In genomic region chr6:83779026-83779425, GRCm38 (mm10) we compare ENCODE assay signal across 9 mouse cellular contexts. TPM values are rescaled to one million over a fixed set of nuclear protein-coding genes. Genes with fewer than 3 reads are reported as not detected.
DNase-seq lines count a peak whose midpoint lies in the region; ATAC-seq lines count a peak whose summit lies in the region.
"Had no signal": no experiment of that assay in that cellular context is flagged by ENCODE, and none has a peak within 500 bp of the region (broad histone marks: within the 10 kb centered on the region; RNA-seq: fewer than 3 reads in every experiment).

No protein-coding gene starts in this region.

- 0 out of 2 replicates have a peak, but pooled peaks cover 5% of the 10 kb centered on the region for H3K4me1 ChIP-seq in kidney, embryonic 14.5 days (ENCODE audit: control insufficient read depth, insufficient read depth, low read length)

- no peak overlapping the region for H3K9ac ChIP-seq in kidney, embryonic 14.5 days (ENCODE audit: low read depth, low read length)

- no peaks in the 10 kb centered on the region for H3K9me3 ChIP-seq in kidney, embryonic 14.5 days (ENCODE audit: control insufficient read depth, low read length)

- 6% methylated on average over 5 of the region's 5 CpGs for WGBS in kidney, embryonic 14.5 days

- no peak for ATAC-seq in kidney, embryonic 14.5 days (ENCODE audit: low FRiP score, low TSS enrichment)

- no peak overlapping the region for H3K4me2 ChIP-seq in kidney, embryonic 14.5 days (replicated peaks; ENCODE audit: low read depth, low read length)

- H3K27me3 ChIP-seq in kidney, embryonic 14.5 days (ENCODE audit: control insufficient read depth, insufficient read depth, low read length), result no peaks in the 10 kb centered on the region

- no peak overlapping the region for H3K27ac ChIP-seq in kidney, embryonic 14.5 days (ENCODE audit: low read depth, low read length)

- H3K36me3 ChIP-seq in kidney, embryonic 14.5 days (ENCODE audit: control insufficient read depth, insufficient read depth, low read length), result no peaks in the 10 kb centered on the region

- H3K4me3 ChIP-seq in kidney, embryonic 14.5 days (ENCODE audit: low read length), result no peak overlapping the region

- DNase-seq in kidney, adult 11 months, result peak; percentile 54
- DNase-seq in CD8-positive naive resting alpha-beta T cell, adult 2 months (ENCODE audit: low read depth in 2 of 2, low spot score in 2 of 2), result peak; percentile 49 to 64
- peak; percentile 72 to 88 for DNase-seq in adrenal gland, adult (ENCODE audit: inconsistent age in 2 of 2, low spot score in 1 of 2)
- peak; percentile 74 for DNase-seq in embryo, embryonic 10 days (ENCODE audit: low spot score)
- DNase-seq in kidney, postnatal 25 days, result peak; percentile 62 to 73
- peak; percentile 52 to 56 for DNase-seq in natural killer cell, adult 2 months (ENCODE audit: low spot score in 2 of 2)
- DNase-seq in layer of hippocampus, adult 9-10 months (ENCODE audit: low spot score), result no peak

RNA-seq across cellular contexts. Expression of gene Tex261, which starts 3.4 kb away (rescaled TPM):
- 59.8 and 67.3 TPM in 2 replicates for polyA plus RNA-seq in kidney, embryonic 14.5 days (2014; fragmentation: Nextera tagmentation; extraction: Ambion mirVana)

RNA-seq across cellular contexts. Expression of gene Nagk, which starts 15.8 kb away (rescaled TPM):
- 42.7 and 43.5 TPM in 2 replicates for polyA plus RNA-seq in kidney, embryonic 14.5 days (2014; fragmentation: Nextera tagmentation; extraction: Ambion mirVana)

RNA-seq across cellular contexts. Expression of gene Ankrd53, which starts 16.6 kb away (rescaled TPM):
- 0.21 and 0.28 TPM in 2 replicates for polyA plus RNA-seq in kidney, embryonic 14.5 days (2014; fragmentation: Nextera tagmentation; extraction: Ambion mirVana)
- polyA plus RNA-seq: lung, embryonic 16.5 days had no signal

RNA-seq across cellular contexts. Expression of gene Atp6v1b1, which starts 36.2 kb away (rescaled TPM):
- 3.5 and 3.6 TPM in 2 replicates for polyA plus RNA-seq in kidney, embryonic 14.5 days (2014; fragmentation: Nextera tagmentation; extraction: Ambion mirVana)

RNA-seq across cellular contexts. Expression of gene Paip2b, which starts 52.5 kb away (rescaled TPM):
- 18.2 and 22.0 TPM in 2 replicates for polyA plus RNA-seq in kidney, embryonic 14.5 days (2014; fragmentation: Nextera tagmentation; extraction: Ambion mirVana)
